Mouse (Mus musculus) liver, adult 2 months (tissue): ENCODE data around the gene Arid5b. TPM values are rescaled to one million over a fixed set of nuclear protein-coding genes. Genes with fewer than 3 reads are reported as not detected.

ENCODE experiments used
- DNase-seq: peaks from one replicate; pipeline ENCODE4 v3.0.0-alpha.2; 2011; ENCODE audit warnings: low read depth, low spot score; ENCODE audit errors: extremely low read depth
- H3K27ac ChIP-seq: fragments of 200-500 bp; replicated peaks from 2 replicates; pipeline ENCODE4 v1.5.1; 2012; ENCODE audit warnings: low read depth, mild to moderate bottlenecking, control low read depth, inconsistent platforms, low read length; ENCODE audit not compliant: insufficient read depth
- H3K27me3 ChIP-seq: fragments of 200-500 bp; 2 replicates; pipeline ENCODE4 v1.6.1; 2012; ENCODE audit warnings: mild to moderate bottlenecking, moderate library complexity, low read length, inconsistent platforms; ENCODE audit not compliant: control insufficient read depth, insufficient read depth
- H3K36me3 ChIP-seq: fragments of 200-500 bp; 2 replicates; pipeline ENCODE4 v1.6.1; 2012; ENCODE audit warnings: low read length, inconsistent platforms; ENCODE audit not compliant: control insufficient read depth, insufficient read depth
- H3K4me1 ChIP-seq: fragments of 200-500 bp; 2 replicates; pipeline ENCODE4 v1.6.1; 2011; ENCODE audit warnings: low read length; ENCODE audit not compliant: control insufficient read depth, insufficient read depth
- H3K4me3 ChIP-seq: fragments of 200-500 bp; 2 replicates; pipeline ENCODE4 v1.5.1; 2011; ENCODE audit warnings: low read depth, mild to moderate bottlenecking, control low read depth, low read length, moderate library complexity; ENCODE audit not compliant: insufficient read depth
- H3K79me2 ChIP-seq: fragments of 200-500 bp; 2 replicates; pipeline ENCODE4 v1.6.1; 2012; ENCODE audit warnings: inconsistent platforms, mild to moderate bottlenecking, low read length, moderate library complexity; ENCODE audit not compliant: control insufficient read depth, insufficient read depth
- H3K9ac ChIP-seq: fragments of 200-500 bp; 2 replicates; pipeline ENCODE4 v1.6.1; 2012; ENCODE audit warnings: low read depth, mild to moderate bottlenecking, control low read depth, inconsistent platforms, low read length
- CTCF ChIP-seq: fragments of 200-500 bp; IDR thresholded peaks from 2 replicates; pipeline ENCODE4 v1.5.1; 2011; ENCODE audit warnings: low read depth, low read length, control low read depth
- POLR2A ChIP-seq: fragments of 200-500 bp; IDR thresholded peaks from 2 replicates; pipeline ENCODE4 v1.6.1; 2011; ENCODE audit warnings: low read length, control low read depth; ENCODE audit not compliant: insufficient read depth; ENCODE audit errors: extremely low read depth
- WGBS: fragments of 180-500 bp; shearing (Covaris S2); methylation state at CpG from one replicate; pipeline ENCODE4 v1.1.7; 2018; 5-methylcytosine and 5-hydroxymethylcytosine counted together
- polyA plus RNA-seq: library from polyadenylated mRNA; depleted of rRNA; stranded (reverse); fragments of >200 nt; gene quantifications from 2 replicates; pipeline ENCODE4 v1.2.3, GENCODE M21; 2012
- total RNA-seq: library from RNA; depleted of rRNA; stranded (reverse); fragments of >200 nt; gene quantifications from 2 replicates; pipeline ENCODE4 v1.2.3, GENCODE M21; 2014

Arid5b gene
- total and polyA plus RNA-seq, 2 experiments: 11.6 to 13.6 TPM

DNA sequence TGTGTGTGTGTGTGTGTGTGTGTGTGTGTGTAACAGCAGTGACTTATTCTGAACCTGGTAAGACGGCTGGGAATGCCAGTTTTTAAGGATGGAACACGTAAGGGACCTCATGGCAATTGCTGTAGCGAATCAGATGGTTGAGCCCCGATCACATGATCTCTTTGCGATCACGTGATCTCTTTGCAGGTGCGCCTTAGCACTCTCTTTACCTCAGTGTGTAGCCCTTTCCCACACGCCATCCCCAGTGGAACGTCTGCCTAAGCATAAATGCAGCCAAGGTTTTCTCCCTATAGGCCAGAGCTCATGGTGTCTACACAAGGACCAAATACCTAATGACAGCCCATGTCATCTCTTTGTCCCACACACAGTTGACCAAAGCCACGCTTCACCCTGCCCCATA, 97.4 kb downstream of the Arid5b start:
- Histone ChIP-seq H3K9ac (no peak overlapping the region), H3K4me3 (no peak overlapping the region), H3K27ac (no peak overlapping the region), H3K36me3 (peaks cover 15% of the 10 kb centered on the region), H3K27me3 (no peaks in the 10 kb centered on the region), H3K79me2 (peaks cover 36% of the 10 kb centered on the region), H3K4me1 (peaks cover 16% of the 10 kb centered on the region)
- WGBS: over 99% methylated on average over 10 of the region's 10 CpGs
- TF ChIP-seq POLR2A (no peak), CTCF (no peak)
- DNase-seq: no peak

GRCm38 (mm10) chr10:68180721-68181120, 97.8 kb downstream of the Arid5b start:
- Histone ChIP-seq H3K4me3 (no peak overlapping the region), H3K27ac (no peak overlapping the region; the same call in 1 of the 2 replicates), H3K4me1 (peaks cover 16% of the 10 kb centered on the region), H3K9ac (no peak overlapping the region), H3K27me3 (no peaks in the 10 kb centered on the region), H3K36me3 (peaks cover 14% of the 10 kb centered on the region), H3K79me2 (peaks cover 36% of the 10 kb centered on the region)
- WGBS: 93% methylated on average over 7 of the region's 7 CpGs
- TF ChIP-seq CTCF: no peak
- TF ChIP-seq POLR2A: no peak
- DNase-seq: no peak

- peaks cover 14% of the 10 kb centered on the region for H3K36me3 ChIP-seq
- 81% methylated on average over 4 of the region's 4 CpGs for WGBS
- DNase-seq: peak; percentile 35
- TF ChIP-seq CTCF (no peak), POLR2A (no peak)
- peaks cover 39% of the 10 kb centered on the region for H3K79me2 ChIP-seq
- no peaks in the 10 kb centered on the region for H3K27me3 ChIP-seq
- H3K27ac ChIP-seq: peak overlapping the region; percentile 88
- H3K9ac ChIP-seq: no peak overlapping the region
- no peak overlapping the region for H3K4me3 ChIP-seq
- H3K4me1 ChIP-seq: peaks cover 16% of the 10 kb centered on the region
Measured at GRCm38 (mm10) chr10:68180151-68180550, 98.4 kb downstream of the Arid5b start.

DNA sequence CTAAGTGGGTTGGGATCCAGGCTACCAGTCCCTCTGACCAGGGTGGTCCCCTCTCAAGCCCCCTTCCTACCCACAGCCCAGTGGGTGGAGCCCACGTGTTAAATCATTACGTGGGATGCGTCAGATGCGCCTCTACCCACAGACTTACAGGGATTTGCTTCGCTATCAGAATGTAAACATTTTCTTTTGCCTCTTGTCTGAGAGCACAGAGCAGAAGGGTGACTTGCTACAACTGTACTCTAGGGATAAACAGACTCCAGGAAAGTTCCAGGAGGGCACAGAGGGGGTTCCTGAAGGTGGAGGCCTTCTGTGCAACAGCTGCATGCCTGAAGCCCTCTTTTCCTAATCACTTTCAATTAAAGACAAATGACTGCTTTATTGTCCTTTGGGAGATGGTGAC, 98.8 kb downstream of the Arid5b start:
- Histone ChIP-seq H3K4me1 (peaks cover 16% of the 10 kb centered on the region), H3K27ac (peak overlapping the region; percentile 88), H3K36me3 (peaks cover 12% of the 10 kb centered on the region), H3K4me3 (no peak overlapping the region), H3K9ac (peak overlapping the region; percentile 53; the same call in 1 of the 2 replicates), H3K79me2 (peaks cover 43% of the 10 kb centered on the region), H3K27me3 (no peaks in the 10 kb centered on the region)
- 33% methylated on average over 5 of the region's 5 CpGs for WGBS
- TF ChIP-seq POLR2A (no peak), CTCF (no peak)
- DNase-seq: no peak

- TF ChIP-seq CTCF (no peak), POLR2A (no peak)
- Histone ChIP-seq H3K36me3 (peaks cover 14% of the 10 kb centered on the region), H3K27ac (peak overlapping the region; percentile 88), H3K4me3 (no peak overlapping the region), H3K27me3 (no peaks in the 10 kb centered on the region), H3K4me1 (peaks cover 16% of the 10 kb centered on the region), H3K9ac (no peak overlapping the region; the same call in 1 of the 2 replicates), H3K79me2 (peaks cover 46% of the 10 kb centered on the region)
- DNase-seq: peak; percentile 70
- WGBS: 27% methylated on average over 4 of the region's 4 CpGs
Measured at GRCm38 (mm10) chr10:68179339-68179738, 99.2 kb downstream of the Arid5b start.

- Histone ChIP-seq H3K27ac (no peak overlapping the region), H3K4me1 (peaks cover 16% of the 10 kb centered on the region), H3K36me3 (peaks cover 13% of the 10 kb centered on the region), H3K27me3 (no peaks in the 10 kb centered on the region), H3K79me2 (peaks cover 49% of the 10 kb centered on the region), H3K9ac (no peak overlapping the region), H3K4me3 (no peak overlapping the region)
- DNase-seq: no peak
- TF ChIP-seq CTCF: no peak
- no peak for TF ChIP-seq POLR2A
- 91% methylated on average over 10 of the region's 10 CpGs for WGBS
Measured at GRCm38 (mm10) chr10:68177697-68178485, 100.6 kb downstream of the Arid5b start.
